In the genomic region with DNA sequence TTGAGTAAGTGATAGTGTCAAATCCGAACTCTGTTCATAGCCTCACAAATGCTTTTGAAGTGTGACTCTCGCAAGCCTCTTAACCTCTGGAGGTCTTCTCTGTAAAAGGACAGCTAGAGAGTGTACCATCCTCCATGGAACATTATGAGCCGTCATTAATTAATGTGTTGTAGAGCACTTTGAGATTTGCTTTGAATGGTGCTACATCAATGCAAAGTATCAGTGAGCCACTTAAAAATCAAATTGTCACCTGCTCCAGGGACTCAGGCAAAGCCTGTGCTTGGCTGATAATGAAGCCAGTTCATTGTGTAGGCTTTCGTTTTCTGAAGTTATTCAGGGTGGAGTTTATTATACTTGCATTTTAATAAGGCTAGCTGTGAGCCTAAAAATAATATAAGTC, we compare ENCODE assay signal across 24 mouse cellular contexts.
"Had no signal": no experiment of that assay in that cellular context is flagged by ENCODE, and none has a peak within 500 bp of the region (broad histone marks: within the 10 kb centered on the region; RNA-seq: fewer than 3 reads in every experiment).

No protein-coding gene starts in this region.

- H3K27me3 ChIP-seq: heart, embryonic 13.5 days; heart, embryonic 15.5 days; intestine, embryonic 15.5 days; limb, embryonic 12.5 days had no signal

- H3K9ac ChIP-seq: heart, embryonic 13.5 days; heart, embryonic 15.5 days; hindbrain, embryonic 14.5 days; intestine, embryonic 15.5 days; limb, embryonic 12.5 days had no signal

- H3K27ac ChIP-seq: heart, adult 2 months; heart, embryonic 13.5 days; heart, embryonic 15.5 days; hindbrain, embryonic 14.5 days; intestine, embryonic 15.5 days; kidney, postnatal 0 days; layer of hippocampus, adult 2 months; left cerebral cortex, adult 2 months; limb, embryonic 10.5 days; limb, embryonic 12.5 days had no signal

- H3K36me3 ChIP-seq: heart, embryonic 13.5 days; heart, embryonic 15.5 days; intestine, embryonic 15.5 days; limb, embryonic 10.5 days; limb, embryonic 12.5 days had no signal

- H3K4me1 ChIP-seq: heart, embryonic 13.5 days; heart, embryonic 15.5 days; intestine, embryonic 15.5 days; limb, embryonic 10.5 days; limb, embryonic 12.5 days had no signal

- H3K4me2 ChIP-seq: heart, embryonic 11.5 days; heart, embryonic 13.5 days; heart, embryonic 15.5 days; hindbrain, embryonic 14.5 days; intestine, embryonic 15.5 days; limb, embryonic 12.5 days had no signal

- H3K9me3 ChIP-seq: heart, embryonic 13.5 days; heart, embryonic 15.5 days; intestine, embryonic 15.5 days; limb, embryonic 10.5 days; limb, embryonic 12.5 days had no signal

- ATAC-seq: hindbrain, embryonic 16.5 days; inflammation-experienced regulatory T-cells, adult 6 months; intestine, embryonic 15.5 days; intestine, postnatal 0 days had no signal

- H3K4me3 ChIP-seq: heart, adult 2 months; heart, embryonic 13.5 days; heart, embryonic 15.5 days; intestine, embryonic 15.5 days; layer of hippocampus, adult 2 months; left cerebral cortex, adult 2 months; limb, embryonic 10.5 days; limb, embryonic 12.5 days had no signal

- DNase-seq: gastrocnemius, postnatal 14 days; gastrocnemius, postnatal 36 days; heart, adult 11 months; heart, adult 2 months; heart, postnatal 14 days; heart, postnatal 36 days; kidney, adult 18-20 months; kidney, adult 8-10 months; kidney, postnatal 14 days; kidney, postnatal 36 days; liver had no signal
